Mouse (Mus musculus) E14TG2a.4 (cell line): ENCODE results near the gene Cstf3.
A peak's percentile ranks its signal among the peaks of the same experiment; 100 is the strongest.

Source experiments
- H3K27me3 ChIP-seq: 2 replicates; pipeline ENCODE4 v1.6.1; 2014; ENCODE audit warnings: low read length, control low read depth; ENCODE audit not compliant: insufficient read depth
- H3K36me3 ChIP-seq: 2 replicates; pipeline ENCODE4 v1.6.1; 2014; ENCODE audit warnings: low read length, control low read depth; ENCODE audit not compliant: insufficient read depth
- H3K4me1 ChIP-seq: replicated peaks from 2 replicates; pipeline ENCODE4 v1.6.1; 2014; ENCODE audit warnings: low read depth, low read length, control low read depth
- H3K4me3 ChIP-seq: replicated peaks from 2 replicates; pipeline ENCODE4 v1.5.1; 2014; ENCODE audit warnings: mild to moderate bottlenecking, low read length
- H3K9me3 ChIP-seq: 2 replicates; pipeline ENCODE4 v1.6.1; 2014; ENCODE audit warnings: low read length, control low read depth
- CTCF ChIP-seq: conservative IDR thresholded peaks from 2 replicates; pipeline ENCODE4 v1.5.1; 2014; ENCODE audit warnings: low read length
- NANOG ChIP-seq: IDR thresholded peaks from 2 replicates; pipeline ENCODE4 v1.6.1; 2014; ENCODE audit warnings: borderline replicate concordance, low read length, mixed read lengths
- POU5F1 ChIP-seq: IDR thresholded peaks from 2 replicates; pipeline ENCODE4 v1.6.1; 2014; ENCODE audit warnings: low read length, borderline replicate concordance

Cstf3 gene

GRCm38 (mm10) chr2:104572066-104572465 is 18.3 kb upstream of the Cstf3 start:
- TF ChIP-seq NANOG (no peak), CTCF (no peak), POU5F1 (no peak)
- Histone ChIP-seq H3K4me1 (peaks cover 26% of the 10 kb centered on the region), H3K4me3 (no peak overlapping the region), H3K27me3 (no peaks in the 10 kb centered on the region), H3K36me3 (peaks cover 43% of the 10 kb centered on the region), H3K9me3 (no peaks in the 10 kb centered on the region)

DNA sequence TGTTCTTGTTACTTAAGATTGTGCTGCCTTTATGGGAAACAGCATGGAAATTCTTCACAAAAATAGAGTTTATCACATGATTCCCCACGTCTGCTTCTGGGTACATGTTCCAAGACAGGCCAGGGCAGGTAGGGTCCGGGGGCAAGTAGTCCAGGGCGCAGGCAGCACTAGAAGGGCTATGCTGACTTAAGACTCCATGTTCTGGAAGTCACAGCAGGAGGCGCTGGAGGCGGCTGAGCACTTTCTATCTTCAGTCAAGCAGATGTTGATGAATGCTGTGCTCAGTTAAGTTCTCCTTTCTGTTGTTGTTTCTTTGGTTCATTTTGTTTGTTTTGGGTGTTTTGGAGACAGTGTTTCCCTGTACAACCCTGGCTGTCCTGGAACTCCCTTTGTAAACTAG is 14.1 kb upstream of the Cstf3 start:
- Histone ChIP-seq H3K4me1 (peaks cover 40% of the 10 kb centered on the region), H3K36me3 (peaks cover 1% of the 10 kb centered on the region), H3K4me3 (no peak overlapping the region), H3K9me3 (no peaks in the 10 kb centered on the region), H3K27me3 (no peaks in the 10 kb centered on the region)
- no peak for TF ChIP-seq POU5F1
- TF ChIP-seq NANOG: no peak
- no peak for TF ChIP-seq CTCF

DNA sequence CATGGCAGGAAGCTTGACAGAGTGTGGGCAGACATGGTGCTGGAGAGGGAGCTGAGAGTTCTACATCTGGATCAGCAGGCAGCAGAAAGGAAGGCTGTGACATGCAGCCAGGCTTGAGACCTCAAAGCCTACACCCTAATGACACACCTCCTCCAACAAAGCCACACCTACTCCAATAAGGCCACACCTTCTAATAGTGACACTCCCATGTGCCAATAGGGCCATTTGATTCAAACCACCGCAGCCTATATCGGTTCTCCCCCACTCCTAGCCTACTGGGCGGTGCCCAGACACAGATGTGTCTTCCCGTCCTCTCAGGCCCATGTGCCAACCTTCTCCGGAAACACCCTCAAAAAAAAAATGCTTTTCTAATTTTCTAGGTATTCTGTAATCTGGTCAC is 12.3 kb upstream of the Cstf3 start:
- TF ChIP-seq NANOG: no peak
- no peak for TF ChIP-seq CTCF
- TF ChIP-seq POU5F1: no peak
- Histone ChIP-seq H3K9me3 (no peaks in the 10 kb centered on the region), H3K27me3 (no peaks in the 10 kb centered on the region), H3K36me3 (no peaks in the 10 kb centered on the region), H3K4me3 (no peak overlapping the region), H3K4me1 (peaks cover 35% of the 10 kb centered on the region)

GRCm38 (mm10) chr2:104578836-104579604 is 11.3 kb upstream of the Cstf3 start:
- Histone ChIP-seq H3K4me3 (no peak overlapping the region), H3K4me1 (peaks cover 30% of the 10 kb centered on the region), H3K27me3 (no peaks in the 10 kb centered on the region), H3K36me3 (no peaks in the 10 kb centered on the region), H3K9me3 (no peaks in the 10 kb centered on the region)
- TF ChIP-seq POU5F1: 0 out of 2 replicates have a peak, but pooled peaks have one; percentile 6
- TF ChIP-seq NANOG: no peak

DNA sequence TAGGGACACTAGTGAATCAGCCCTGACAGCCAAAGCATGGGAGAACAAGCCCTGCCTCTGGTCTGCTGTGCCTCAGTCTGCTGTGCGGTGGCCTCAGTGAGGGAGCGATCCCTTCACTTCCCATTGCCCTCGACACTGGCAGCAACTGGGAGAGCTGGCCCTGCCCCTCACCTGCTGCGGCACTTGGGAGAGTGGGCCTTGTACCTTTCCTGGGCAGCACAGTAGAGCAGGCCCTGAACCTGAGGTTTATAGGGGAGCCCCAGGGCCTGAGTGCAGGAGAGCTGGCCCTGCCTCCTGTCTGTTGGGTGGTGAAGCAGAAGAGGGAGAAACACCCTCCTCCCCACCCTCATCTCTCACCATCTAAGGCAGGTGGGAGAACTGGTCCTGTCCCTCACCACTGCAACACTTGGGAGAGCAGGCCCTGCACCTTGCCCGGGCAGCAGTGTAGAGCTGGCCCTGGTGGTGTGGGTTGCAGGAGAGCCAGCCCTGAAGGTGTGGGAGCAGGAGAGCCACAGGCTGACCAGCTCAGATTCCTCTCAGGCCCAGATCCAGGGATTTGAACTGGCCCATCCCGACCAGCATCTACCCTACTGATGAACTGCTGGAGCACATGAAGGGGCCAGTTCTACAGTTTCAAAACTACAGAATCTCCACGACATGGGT is 10.4 kb upstream of the Cstf3 start:
- H3K36me3 ChIP-seq: no peaks in the 10 kb centered on the region
- H3K9me3 ChIP-seq: no peaks in the 10 kb centered on the region
- H3K27me3 ChIP-seq: no peaks in the 10 kb centered on the region
- TF ChIP-seq CTCF: no peak
- TF ChIP-seq NANOG: no peak
- TF ChIP-seq POU5F1: no peak
- peaks cover 30% of the 10 kb centered on the region for H3K4me1 ChIP-seq
- H3K4me3 ChIP-seq: peak overlapping the region; percentile 46

DNA sequence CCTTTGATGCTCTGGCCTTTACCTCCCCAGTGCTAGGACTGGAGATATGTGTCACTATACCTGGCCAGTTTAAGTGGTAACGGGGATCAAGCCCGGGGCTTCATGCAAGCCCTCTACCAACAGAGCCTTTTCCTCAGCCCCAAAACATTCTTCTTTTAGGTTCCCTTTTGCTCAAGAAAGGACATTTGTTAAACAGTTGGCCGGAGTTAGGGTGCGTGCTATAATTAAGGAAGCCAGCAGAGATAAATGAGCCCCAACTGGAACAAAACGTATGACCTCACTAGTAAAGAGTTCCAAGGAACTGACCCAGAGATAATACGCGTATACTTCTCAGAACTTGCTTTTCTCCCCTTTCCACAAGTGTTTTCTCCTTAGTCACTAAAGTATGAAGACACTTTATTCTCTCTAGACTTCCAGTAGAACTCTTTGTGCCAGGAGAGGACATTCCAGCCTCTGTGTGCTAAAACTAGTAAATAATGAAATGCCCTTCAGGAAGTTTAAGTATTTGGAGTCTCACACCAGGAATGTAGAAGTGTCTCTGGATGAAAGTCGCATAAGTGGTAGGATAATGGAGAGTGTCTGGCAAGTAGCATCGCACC is 8.9 kb upstream of the Cstf3 start:
- H3K9me3 ChIP-seq: no peaks in the 10 kb centered on the region

GRCm38 (mm10) chr2:104583032-104583431 is 7.3 kb upstream of the Cstf3 start:
- Histone ChIP-seq H3K4me1 (peaks cover 30% of the 10 kb centered on the region), H3K36me3 (no peaks in the 10 kb centered on the region), H3K9me3 (no peaks in the 10 kb centered on the region), H3K4me3 (no peak overlapping the region), H3K27me3 (no peaks in the 10 kb centered on the region)
- TF ChIP-seq NANOG (no peak), CTCF (no peak), POU5F1 (no peak)

More for the DNA sequence above, 8.9 kb upstream of the Cstf3 start:
- Histone ChIP-seq H3K4me1 (peaks cover 27% of the 10 kb centered on the region), H3K27me3 (no peaks in the 10 kb centered on the region), H3K4me3 (no peak overlapping the region), H3K36me3 (no peaks in the 10 kb centered on the region)
- no peak for TF ChIP-seq POU5F1
- TF ChIP-seq CTCF: no peak
- TF ChIP-seq NANOG: no peak

DNA sequence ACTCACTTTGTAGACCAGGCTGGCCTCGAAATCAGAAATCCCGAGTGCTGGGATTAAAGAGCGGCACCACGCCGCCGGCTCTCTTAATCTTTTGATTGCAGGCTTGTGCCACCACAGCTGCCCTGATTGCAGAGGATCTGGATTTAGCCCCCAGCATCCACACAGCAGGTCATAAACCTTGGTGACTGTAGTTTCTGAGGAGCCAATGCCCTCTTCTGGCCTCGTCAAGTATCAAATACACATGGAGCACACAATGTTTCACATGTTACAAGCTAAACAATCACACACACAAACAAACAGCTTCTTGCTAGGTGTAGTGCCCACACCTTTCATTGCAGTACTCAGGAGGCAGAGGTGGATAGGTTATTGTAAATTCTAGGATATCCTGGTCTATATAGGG is 6.1 kb upstream of the Cstf3 start:
- Histone ChIP-seq H3K27me3 (no peaks in the 10 kb centered on the region), H3K4me3 (no peak overlapping the region), H3K9me3 (no peaks in the 10 kb centered on the region), H3K36me3 (no peaks in the 10 kb centered on the region), H3K4me1 (peaks cover 37% of the 10 kb centered on the region)
- TF ChIP-seq CTCF (no peak), NANOG (no peak), POU5F1 (no peak)

DNA sequence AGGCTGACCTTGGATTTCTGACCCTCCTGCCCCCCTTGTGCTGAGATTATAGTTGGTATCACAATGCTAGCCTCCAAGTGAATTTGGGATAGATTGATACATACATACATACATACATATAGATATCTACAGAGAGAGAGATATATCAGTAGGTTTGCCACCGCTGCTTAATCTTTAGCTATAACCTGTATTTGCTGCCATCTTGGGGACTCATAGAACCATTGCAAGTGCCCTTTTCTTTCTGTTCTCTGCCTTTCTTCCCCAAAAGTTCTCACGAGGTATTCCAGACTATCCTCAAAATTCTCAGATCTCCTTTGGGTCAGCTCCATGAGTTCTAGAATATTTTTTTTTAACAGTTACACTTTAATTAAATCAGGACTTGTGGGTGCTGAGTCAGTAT is 4.7 kb upstream of the Cstf3 start:
- no peak for TF ChIP-seq CTCF
- TF ChIP-seq POU5F1: no peak
- no peak for TF ChIP-seq NANOG
- H3K36me3 ChIP-seq: no peaks in the 10 kb centered on the region
- H3K4me1 ChIP-seq: peaks cover 28% of the 10 kb centered on the region
- H3K9me3 ChIP-seq: no peaks in the 10 kb centered on the region
- no peaks in the 10 kb centered on the region for H3K27me3 ChIP-seq
- no peak overlapping the region for H3K4me3 ChIP-seq
